Mouse (Mus musculus): ENCODE results near the gene Gm10972. TPM values are rescaled to one million over a fixed set of nuclear protein-coding genes. Genes with fewer than 3 reads are reported as not detected.
"Not testable (repeated sequence)": the region's sequence is repeated elsewhere in the genome, so short reads cannot be mapped to it uniquely, and the experiment has no call there.

Gm10972 gene
- polyA plus RNA-seq, 1 experiment from 2014 or later: not detected

DNA sequence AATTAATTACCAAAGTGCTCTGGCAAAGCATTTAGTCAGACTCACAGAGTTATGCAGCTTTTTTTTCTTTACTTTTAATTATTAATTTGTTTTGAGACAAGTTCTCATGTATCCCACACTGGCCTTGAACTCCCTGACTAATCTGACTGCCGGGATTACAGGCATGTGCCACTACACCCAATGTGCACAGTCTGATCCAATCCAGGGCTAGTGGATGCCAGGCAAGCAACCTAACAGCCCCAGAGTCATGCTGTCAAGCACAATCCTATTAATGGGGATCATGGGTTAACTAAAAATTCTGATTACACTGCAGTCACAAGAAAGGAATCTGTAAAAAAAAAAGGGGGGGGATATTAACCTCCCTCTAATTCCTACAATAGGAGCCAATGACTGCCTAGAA lies 11.1 kb downstream of the Gm10972 start:
- not testable (repeated sequence) for H3K27ac ChIP-seq (ENCODE audit: low read depth, low read length); H3K9me3 ChIP-seq (ENCODE audit: control insufficient read depth, low read length); H3K36me3 ChIP-seq (ENCODE audit: control insufficient read depth, insufficient read depth, low read length); H3K4me2 ChIP-seq (ENCODE audit: low read depth, low read length); H3K4me3 ChIP-seq (ENCODE audit: low read depth, low read length); H3K9ac ChIP-seq (replicated peaks; ENCODE audit: low read depth, low read length); H3K4me1 ChIP-seq (ENCODE audit: control insufficient read depth, insufficient read depth, low read length); H3K27me3 ChIP-seq (ENCODE audit: control insufficient read depth, insufficient read depth, low read length); ATAC-seq (ENCODE audit: low read depth)
- WGBS: 84% methylated on average over 1 of the region's 1 CpGs

DNA sequence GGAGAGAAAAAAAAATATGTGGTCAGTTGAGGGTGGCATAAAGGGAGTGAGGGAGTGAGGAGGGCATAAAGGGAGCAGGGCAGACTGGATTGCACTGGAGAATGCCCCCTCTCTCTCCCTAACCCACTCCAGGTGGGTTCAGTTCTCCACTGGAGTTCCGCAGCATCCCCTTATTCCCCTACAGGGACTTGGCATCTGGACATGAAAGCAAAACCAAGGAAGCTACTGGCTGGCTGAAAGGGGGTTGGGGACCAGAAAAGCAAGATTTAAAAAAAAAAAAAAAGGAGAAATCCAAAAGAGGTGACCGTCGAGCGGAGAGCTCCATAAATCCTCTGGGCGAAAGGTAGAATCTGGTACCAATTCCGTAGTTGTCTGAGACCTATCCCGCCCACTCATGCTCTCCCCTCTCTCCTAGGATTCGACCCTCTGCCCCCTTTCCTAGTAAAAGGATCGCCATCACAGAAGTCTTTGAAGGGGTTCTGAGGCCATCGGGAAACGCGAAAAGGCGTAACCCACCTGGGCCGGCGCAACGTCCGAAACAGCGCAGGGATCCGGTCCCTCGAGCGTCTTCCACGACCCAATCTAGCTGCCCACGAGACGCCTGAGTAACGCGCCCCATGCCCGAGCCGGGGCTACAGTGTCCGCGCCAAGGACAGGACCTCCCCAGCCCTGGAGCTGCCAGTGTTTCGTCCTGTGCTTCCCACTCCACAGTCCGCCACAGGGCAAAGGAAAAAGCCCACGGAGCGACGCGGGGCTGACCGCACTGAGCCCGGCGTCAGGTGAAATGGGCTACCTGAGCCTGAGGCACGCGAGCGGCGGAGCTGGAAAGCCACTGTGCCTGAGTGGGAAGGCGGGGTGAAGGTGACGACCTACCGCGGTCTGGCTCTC lies 15.2 kb downstream of the Gm10972 start:
- not testable (repeated sequence) for H3K36me3 ChIP-seq (ENCODE audit: control insufficient read depth, insufficient read depth, low read length); H3K27me3 ChIP-seq (ENCODE audit: control insufficient read depth, insufficient read depth, low read length); H3K27ac ChIP-seq (ENCODE audit: low read depth, low read length); H3K4me1 ChIP-seq (ENCODE audit: control insufficient read depth, insufficient read depth, low read length); H3K9ac ChIP-seq (replicated peaks; ENCODE audit: low read depth, low read length); H3K9me3 ChIP-seq (ENCODE audit: control insufficient read depth, low read length)
- peak; percentile 71 for ATAC-seq (ENCODE audit: low read depth)
- 2% methylated on average over 22 of the region's 47 CpGs for WGBS
- H3K4me3 ChIP-seq (ENCODE audit: low read depth, low read length): peak overlapping the region; percentile 28
- H3K4me2 ChIP-seq (ENCODE audit: low read depth, low read length): peak overlapping the region; percentile 54

DNA sequence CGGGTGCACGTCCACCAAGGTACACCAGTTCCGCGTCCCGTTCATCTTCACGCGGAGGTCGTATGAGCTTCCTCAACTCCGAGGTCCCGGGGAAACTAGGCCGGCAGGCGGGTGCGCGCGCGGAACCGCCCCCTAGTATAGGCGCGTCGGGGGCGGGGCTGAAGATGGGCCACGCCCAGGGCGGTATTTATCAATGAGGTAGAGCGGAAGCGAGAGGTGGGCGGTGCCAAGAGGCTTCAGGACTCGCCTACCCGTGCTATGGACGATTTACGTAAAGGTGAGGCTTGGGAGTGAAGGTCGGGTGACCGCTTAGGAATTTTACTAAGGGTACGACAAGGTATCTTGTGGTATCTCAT lies 15.8 kb downstream of the Gm10972 start, which contains the start of gene Tuft1:
Gene Tuft1 (minus strand): TSS at position 133 of the 356 bp plus-strand sequence.
- 0% methylated on average over 17 of the region's 33 CpGs for WGBS
- ATAC-seq (ENCODE audit: low read depth): peak; percentile 94
- H3K9ac ChIP-seq (replicated peaks; ENCODE audit: low read depth, low read length): not testable (repeated sequence)

DNA sequence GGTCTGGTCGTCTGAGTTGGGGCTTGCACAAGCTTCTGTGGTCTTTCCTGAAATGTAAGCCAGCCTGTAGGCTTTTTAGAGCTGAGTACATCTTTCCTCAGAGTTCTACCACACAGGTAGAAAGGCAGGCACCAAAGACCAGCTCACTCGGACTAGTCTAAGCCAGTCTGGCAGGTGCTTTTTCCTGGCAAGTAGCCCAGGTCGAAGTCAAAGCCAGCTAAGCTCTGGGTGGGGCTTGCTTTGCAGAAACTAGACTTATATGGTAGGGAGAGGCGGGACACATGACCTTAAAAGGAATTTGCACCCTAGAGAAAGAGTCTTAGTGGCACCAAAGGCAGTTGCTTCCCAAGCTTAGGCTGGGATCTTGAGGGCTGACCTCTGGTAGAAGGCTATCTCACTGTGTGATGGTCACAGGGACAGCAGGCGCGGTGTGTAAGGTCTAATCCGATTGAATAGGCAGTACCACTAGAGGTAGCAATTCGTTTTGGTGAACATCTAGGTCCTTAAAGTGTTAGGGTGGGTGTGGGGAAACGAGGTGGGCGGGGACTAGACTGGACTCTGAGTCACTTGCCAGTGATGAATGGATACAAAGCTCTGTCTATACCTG lies 16.3 kb downstream of the Gm10972 start:
- peak; percentile 39 for ATAC-seq (ENCODE audit: low read depth)
- H3K9me3 ChIP-seq (ENCODE audit: control insufficient read depth, low read length); H3K27ac ChIP-seq (ENCODE audit: low read depth, low read length); H3K4me3 ChIP-seq (ENCODE audit: low read depth, low read length); H3K36me3 ChIP-seq (ENCODE audit: control insufficient read depth, insufficient read depth, low read length); H3K4me1 ChIP-seq (ENCODE audit: control insufficient read depth, insufficient read depth, low read length); H3K9ac ChIP-seq (replicated peaks; ENCODE audit: low read depth, low read length); H3K27me3 ChIP-seq (ENCODE audit: control insufficient read depth, insufficient read depth, low read length): not testable (repeated sequence)
- 35% methylated on average over 8 of the region's 10 CpGs for WGBS
- peak overlapping the region; percentile 35; the same call in 1 of the 2 replicates for H3K4me2 ChIP-seq (ENCODE audit: low read depth, low read length)

More for the DNA sequence above, 15.8 kb downstream of the Gm10972 start, which contains the start of gene Tuft1:
- H3K4me3 ChIP-seq (ENCODE audit: low read depth, low read length): peak within 1 kb of the TSS; percentile 28
- H3K4me1 ChIP-seq (ENCODE audit: control insufficient read depth, insufficient read depth, low read length); H3K27me3 ChIP-seq (ENCODE audit: control insufficient read depth, insufficient read depth, low read length); H3K9me3 ChIP-seq (ENCODE audit: control insufficient read depth, low read length); H3K36me3 ChIP-seq (ENCODE audit: control insufficient read depth, insufficient read depth, low read length); H3K27ac ChIP-seq (ENCODE audit: low read depth, low read length): not testable (repeated sequence)
- peak within 1 kb of the TSS; percentile 54 for H3K4me2 ChIP-seq (ENCODE audit: low read depth, low read length)

DNA sequence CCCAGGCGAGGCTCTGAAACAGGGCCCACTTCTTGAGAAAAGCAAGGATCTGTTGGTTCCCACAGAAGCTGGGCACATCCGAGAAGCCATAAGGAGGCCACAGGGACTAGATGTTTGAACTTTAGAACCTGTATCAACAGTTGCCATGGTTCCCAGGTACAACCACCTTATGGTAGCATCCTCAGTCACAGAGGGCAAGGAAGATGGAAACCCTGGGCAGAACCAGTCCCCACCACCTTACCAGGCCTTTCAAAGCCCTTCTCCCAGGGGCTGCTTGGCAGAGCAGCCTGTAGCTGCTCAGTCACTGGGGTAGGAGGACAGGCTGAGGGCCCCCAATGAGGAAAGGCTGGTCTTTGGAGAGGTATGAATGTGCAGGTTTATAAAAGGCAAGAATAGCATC lies 17.9 kb downstream of the Gm10972 start:
- H3K4me3 ChIP-seq (ENCODE audit: low read depth, low read length); ATAC-seq (ENCODE audit: low read depth); H3K4me2 ChIP-seq (ENCODE audit: low read depth, low read length); H3K9me3 ChIP-seq (ENCODE audit: control insufficient read depth, low read length); H3K4me1 ChIP-seq (ENCODE audit: control insufficient read depth, insufficient read depth, low read length); H3K36me3 ChIP-seq (ENCODE audit: control insufficient read depth, insufficient read depth, low read length); H3K9ac ChIP-seq (replicated peaks; ENCODE audit: low read depth, low read length); H3K27me3 ChIP-seq (ENCODE audit: control insufficient read depth, insufficient read depth, low read length); H3K27ac ChIP-seq (ENCODE audit: low read depth, low read length): not testable (repeated sequence)
- 94% methylated on average over 2 of the region's 2 CpGs for WGBS

DNA sequence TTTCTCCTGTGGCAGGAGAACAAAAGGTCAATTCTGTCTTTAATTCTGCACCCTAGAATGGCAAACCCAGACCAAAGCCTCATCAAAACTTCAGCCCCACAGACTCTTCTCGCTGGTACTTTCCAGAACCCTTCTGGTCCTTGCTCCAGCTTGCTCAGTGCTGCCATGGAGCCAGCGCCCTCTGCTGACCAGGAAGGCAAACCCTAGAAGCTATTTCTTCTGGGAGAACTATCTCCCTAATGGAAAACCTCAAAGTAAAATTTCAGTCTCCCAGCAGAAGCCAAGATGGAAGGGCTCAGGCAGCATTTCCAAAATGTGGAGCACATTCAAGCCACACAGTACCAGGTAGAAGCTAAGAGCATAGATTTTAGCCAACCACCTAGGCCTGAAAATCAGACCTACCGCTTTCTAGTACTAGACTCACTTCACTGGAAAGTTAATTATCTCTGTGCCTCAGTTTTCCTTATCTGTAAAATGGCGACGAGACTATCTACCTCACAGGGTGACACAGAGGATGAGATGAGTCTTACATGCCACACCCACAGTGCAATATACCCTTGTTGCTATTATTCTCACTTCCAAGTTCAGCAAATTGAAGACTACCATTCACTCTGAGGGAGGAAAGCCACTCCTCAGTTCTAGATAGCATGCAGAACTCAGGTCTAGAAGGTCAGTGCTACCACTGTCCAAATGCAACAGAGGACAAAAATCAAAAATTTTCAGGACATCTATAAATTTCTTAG lies 22.3 kb downstream of the Gm10972 start:
- not testable (repeated sequence) for ATAC-seq (ENCODE audit: low read depth); H3K4me1 ChIP-seq (ENCODE audit: control insufficient read depth, insufficient read depth, low read length); H3K9ac ChIP-seq (replicated peaks; ENCODE audit: low read depth, low read length); H3K27me3 ChIP-seq (ENCODE audit: control insufficient read depth, insufficient read depth, low read length); H3K9me3 ChIP-seq (ENCODE audit: control insufficient read depth, low read length); H3K36me3 ChIP-seq (ENCODE audit: control insufficient read depth, insufficient read depth, low read length); H3K4me2 ChIP-seq (ENCODE audit: low read depth, low read length); H3K27ac ChIP-seq (ENCODE audit: low read depth, low read length); H3K4me3 ChIP-seq (ENCODE audit: low read depth, low read length)
- whole genome bisulfite sequencing: 91% methylated on average over 3 of the region's 5 CpGs

DNA sequence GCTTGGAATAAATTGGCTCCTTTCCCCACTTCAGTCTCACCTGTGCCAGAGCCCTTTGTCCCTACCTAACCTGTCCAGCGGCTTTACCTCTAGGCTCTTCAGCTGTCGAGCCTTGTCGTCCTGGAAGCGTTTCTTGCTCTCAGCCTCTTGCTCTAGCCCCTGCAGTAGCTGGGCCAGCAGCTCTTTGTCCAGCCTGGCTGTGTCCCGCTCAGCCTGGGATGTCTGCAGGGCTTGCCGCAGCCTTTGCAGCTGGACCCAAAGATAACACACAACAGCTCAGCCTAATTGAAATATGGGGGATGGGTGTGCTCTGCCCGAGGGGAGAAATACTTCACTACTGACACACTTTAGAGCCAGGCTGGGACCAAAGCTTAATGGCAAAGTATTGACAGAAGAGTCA lies 23.0 kb downstream of the Gm10972 start:
- not testable (repeated sequence) for H3K9ac ChIP-seq (replicated peaks; ENCODE audit: low read depth, low read length); ATAC-seq (ENCODE audit: low read depth); H3K4me2 ChIP-seq (ENCODE audit: low read depth, low read length); H3K9me3 ChIP-seq (ENCODE audit: control insufficient read depth, low read length); H3K4me1 ChIP-seq (ENCODE audit: control insufficient read depth, insufficient read depth, low read length); H3K36me3 ChIP-seq (ENCODE audit: control insufficient read depth, insufficient read depth, low read length); H3K27ac ChIP-seq (ENCODE audit: low read depth, low read length); H3K4me3 ChIP-seq (ENCODE audit: low read depth, low read length); H3K27me3 ChIP-seq (ENCODE audit: control insufficient read depth, insufficient read depth, low read length)
- 47% methylated on average over 7 of the region's 7 CpGs for WGBS

DNA sequence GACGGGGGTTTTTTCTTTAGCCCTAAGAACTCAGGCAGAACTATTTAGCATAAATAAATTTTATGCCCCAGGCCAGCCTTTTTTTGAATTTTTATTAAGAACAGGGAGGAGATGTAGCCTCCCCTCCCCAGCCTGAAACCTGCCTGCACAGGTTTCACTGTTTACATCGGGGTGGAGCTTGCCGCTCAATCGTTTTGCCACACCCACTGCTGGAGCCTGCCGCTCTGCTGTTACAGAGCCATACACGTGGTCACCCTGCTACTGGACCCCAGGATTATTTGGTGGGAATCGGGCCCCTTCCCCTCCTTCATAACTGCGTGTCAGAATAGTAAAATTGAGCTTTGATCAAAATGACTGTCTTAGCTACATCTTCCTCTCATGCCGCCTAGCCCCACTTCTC lies 32.2 kb downstream of the Gm10972 start:
- H3K9ac ChIP-seq (replicated peaks; ENCODE audit: low read depth, low read length); H3K27ac ChIP-seq (ENCODE audit: low read depth, low read length); H3K4me1 ChIP-seq (ENCODE audit: control insufficient read depth, insufficient read depth, low read length); H3K4me2 ChIP-seq (ENCODE audit: low read depth, low read length); H3K4me3 ChIP-seq (ENCODE audit: low read depth, low read length); H3K36me3 ChIP-seq (ENCODE audit: control insufficient read depth, insufficient read depth, low read length); ATAC-seq (ENCODE audit: low read depth); H3K27me3 ChIP-seq (ENCODE audit: control insufficient read depth, insufficient read depth, low read length); H3K9me3 ChIP-seq (ENCODE audit: control insufficient read depth, low read length): not testable (repeated sequence)
- WGBS: 91% methylated on average over 9 of the region's 9 CpGs

DNA sequence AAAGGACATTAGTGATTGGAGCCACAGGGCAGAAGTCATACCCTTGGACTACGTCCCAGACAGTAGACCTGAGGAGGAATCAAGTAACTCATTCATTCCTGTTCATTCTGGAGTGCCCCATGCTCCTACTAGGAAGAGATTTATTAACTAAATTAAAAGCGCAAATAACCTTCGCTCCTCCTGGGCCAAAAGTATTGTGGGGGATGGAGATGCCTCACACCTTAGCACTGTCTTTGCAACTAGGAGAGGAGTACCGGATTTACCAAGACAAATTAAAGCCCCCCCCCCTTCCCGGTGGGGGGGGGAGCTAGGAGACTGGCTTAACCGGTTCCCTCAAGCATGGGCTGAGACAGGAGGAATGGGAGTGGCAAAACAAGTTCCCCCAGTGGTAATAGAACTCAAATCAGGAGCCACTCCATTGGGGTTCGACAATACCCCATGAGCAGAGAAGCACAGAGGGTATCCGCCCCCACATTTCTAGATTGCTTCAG lies 36.5 kb downstream of the Gm10972 start:
- Histone ChIP-seq H3K4me2 (ENCODE audit: low read depth, low read length) (no peak overlapping the region), H3K9ac (replicated peaks; ENCODE audit: low read depth, low read length) (no peak overlapping the region), H3K27ac (ENCODE audit: low read depth, low read length) (no peak overlapping the region), H3K9me3 (ENCODE audit: control insufficient read depth, low read length) (no peaks in the 10 kb centered on the region), H3K4me1 (ENCODE audit: control insufficient read depth, insufficient read depth, low read length) (no peaks in the 10 kb centered on the region), H3K36me3 (ENCODE audit: control insufficient read depth, insufficient read depth, low read length) (no peaks in the 10 kb centered on the region), H3K27me3 (ENCODE audit: control insufficient read depth, insufficient read depth, low read length) (no peaks in the 10 kb centered on the region), H3K4me3 (ENCODE audit: low read depth, low read length) (no peak overlapping the region)
- no peak for ATAC-seq (ENCODE audit: low read depth)
- WGBS: 79% methylated on average over 8 of the region's 8 CpGs

Data from neural tube, embryonic 14.5 days (tissue).